In genomic region chr8:106978755-106979251, GRCm38 (mm10) we compare ENCODE assay signal across 9 mouse cellular contexts. TPM values are rescaled to one million over a fixed set of nuclear protein-coding genes. Genes with fewer than 3 reads are reported as not detected.
DNase-seq lines count a peak whose midpoint lies in the region; ATAC-seq and TF ChIP-seq lines count a peak whose summit lies in the region.
"Had no signal": no experiment of that assay in that cellular context is flagged by ENCODE, and none has a peak within 500 bp of the region (broad histone marks: within the 10 kb centered on the region; RNA-seq: fewer than 3 reads in every experiment).

No protein-coding gene starts in this region.

- no peak overlapping the region for H3K27ac ChIP-seq in limb, embryonic 14.5 days (replicated peaks; ENCODE audit: low read depth, low read length)
- H3K27ac ChIP-seq in limb, embryonic 10.5 days, result no peak overlapping the region
- H3K27ac ChIP-seq in hindbrain, embryonic 15.5 days (replicated peaks), result no peak overlapping the region
- H3K27ac ChIP-seq: kidney, postnatal 0 days had no signal

- no peaks in the 10 kb centered on the region for H3K9me3 ChIP-seq in limb, embryonic 14.5 days (ENCODE audit: control insufficient read depth, low read length)
- H3K9me3 ChIP-seq in limb, embryonic 10.5 days (replicated peaks), result no peaks in the 10 kb centered on the region
- H3K9me3 ChIP-seq in hindbrain, embryonic 15.5 days, result no peaks in the 10 kb centered on the region

- peak; percentile 28 for DNase-seq in cerebellum, adult 9-10 months
- no peak for DNase-seq in cerebellum, adult 8-10 months
- peak; percentile 59 for DNase-seq in limb, embryonic 14.5 days (ENCODE audit: low spot score)
- no peak for DNase-seq in limb, embryonic 10.5 days (ENCODE audit: low spot score)
- no peak for DNase-seq in heart, adult 18-20 months

- no peak overlapping the region for H3K9ac ChIP-seq in limb, embryonic 14.5 days (ENCODE audit: low read depth, low read length, severe bottlenecking)
- no peak overlapping the region for H3K9ac ChIP-seq in hindbrain, embryonic 15.5 days

- H3K4me2 ChIP-seq in limb, embryonic 14.5 days (replicated peaks; ENCODE audit: low read depth, low read length, severe bottlenecking), result no peak overlapping the region
- H3K4me2 ChIP-seq in hindbrain, embryonic 15.5 days, result no peak overlapping the region
- H3K4me2 ChIP-seq in myocyte (ENCODE audit: low read depth), result peak overlapping the region; percentile 9

- no peak overlapping the region for H3K4me3 ChIP-seq in limb, embryonic 14.5 days (replicated peaks; ENCODE audit: low read length)
- H3K4me3 ChIP-seq in limb, embryonic 10.5 days, result no peak overlapping the region
- no peak overlapping the region for H3K4me3 ChIP-seq in hindbrain, embryonic 15.5 days
- H3K4me3 ChIP-seq in myocyte, result no peak overlapping the region

- no peak for TF ChIP-seq POLR2A in limb, embryonic 14.5 days (IDR thresholded peaks at IDR 0.05; ENCODE audit: borderline replicate concordance, extremely low read depth, insufficient read depth, insufficient read length)
- no peak for TF ChIP-seq POLR2A in myocyte (IDR thresholded peaks at IDR 0.05; ENCODE audit: insufficient read length, low read depth)

- peaks cover 35% of the 10 kb centered on the region for H3K79me2 ChIP-seq in myocyte (ENCODE audit: control insufficient read depth, insufficient read depth)

- H3ac ChIP-seq in myocyte (ENCODE audit: control insufficient read depth, insufficient read length), result no peak overlapping the region

- peaks cover 9% of the 10 kb centered on the region; the same call in 1 of the 2 replicates for H3K4me1 ChIP-seq in limb, embryonic 14.5 days (ENCODE audit: control insufficient read depth, insufficient read depth, low read length)
- H3K4me1 ChIP-seq in limb, embryonic 10.5 days, result no peaks in the 10 kb centered on the region
- peaks cover 7% of the 10 kb centered on the region; the same call in 1 of the 2 replicates for H3K4me1 ChIP-seq in hindbrain, embryonic 15.5 days (replicated peaks)

- no peaks in the 10 kb centered on the region for H3K27me3 ChIP-seq in limb, embryonic 14.5 days (ENCODE audit: control insufficient read depth, insufficient read depth, low read length)
- no peaks in the 10 kb centered on the region for H3K27me3 ChIP-seq in limb, embryonic 10.5 days (ENCODE audit: low read depth, poor library complexity, severe bottlenecking)
- no peaks in the 10 kb centered on the region for H3K27me3 ChIP-seq in hindbrain, embryonic 15.5 days
- no peaks in the 10 kb centered on the region for H3K27me3 ChIP-seq in myocyte (ENCODE audit: control insufficient read depth, insufficient read depth, insufficient read length)

- no peak for ATAC-seq in limb, embryonic 14.5 days (ENCODE audit: low FRiP score, low read depth)
- ATAC-seq in hindbrain, embryonic 15.5 days (ENCODE audit: low FRiP score, low read depth), result peak; percentile 84
- ATAC-seq in megakaryocyte, adult 5-6 weeks (ENCODE audit: poor library complexity, severe bottlenecking), result no peak

- WGBS in limb, embryonic 14.5 days, result 56% methylated on average over 2 of the region's 2 CpGs
- WGBS in limb, embryonic 10.5 days, result 77% methylated on average over 2 of the region's 2 CpGs
- 37% methylated on average over 2 of the region's 2 CpGs for WGBS in hindbrain, embryonic 15.5 days

- peaks cover 15% of the 10 kb centered on the region; the same call in 1 of the 2 replicates for H3K36me3 ChIP-seq in limb, embryonic 14.5 days (ENCODE audit: control insufficient read depth, insufficient read depth, low read length)
- H3K36me3 ChIP-seq in limb, embryonic 10.5 days, result peaks cover 21% of the 10 kb centered on the region
- no peaks in the 10 kb centered on the region for H3K36me3 ChIP-seq in hindbrain, embryonic 15.5 days
- peaks cover 7% of the 10 kb centered on the region for H3K36me3 ChIP-seq in myocyte (ENCODE audit: control insufficient read depth, insufficient read depth)

TF ChIP-seq in myocyte, 11 proteins besides CTCF, POLR2A, EP300 and RAD21:
- TF ChIP-seq MYOG (IDR thresholded peaks at IDR 0.05; ENCODE audit: control insufficient read depth in 1 of 3, insufficient read depth in 1 of 3, insufficient read length in 2 of 3, low read depth in 2 of 3) (no peak), USF1 (IDR thresholded peaks at IDR 0.05; ENCODE audit: low read depth) (no peak), E2F4 (IDR thresholded peaks at IDR 0.05; ENCODE audit: insufficient read depth) (no peak), TCF3 (IDR thresholded peaks at IDR 0.05; ENCODE audit: insufficient read length, low read depth) (no peak), POLR2AphosphoS2 (IDR thresholded peaks at IDR 0.05; ENCODE audit: insufficient read length, low read depth) (no peak), MYOD1 (IDR thresholded peaks at IDR 0.05; ENCODE audit: control insufficient read depth in 1 of 3, insufficient read length in 2 of 3, low read depth in 2 of 3) (no peak), TCF12 (IDR thresholded peaks at IDR 0.05; ENCODE audit: insufficient read depth, poor library complexity, severe bottlenecking) (no peak), CEBPB (IDR thresholded peaks at IDR 0.05; ENCODE audit: insufficient read depth, poor library complexity, severe bottlenecking) (no peak), REST (IDR thresholded peaks at IDR 0.05; ENCODE audit: insufficient read depth, insufficient read length) (no peak), SRF (IDR thresholded peaks at IDR 0.05; ENCODE audit: control insufficient read depth, insufficient read length, low read depth) (no peak)

RNA-seq across cellular contexts. Expression of gene Sntb2, which starts 43.3 kb away (rescaled TPM):
- 13.9 and 15.4 TPM in 2 replicates for polyA plus RNA-seq in limb, embryonic 14.5 days (2012; rRNA removed)
- 20.4 and 20.7 TPM in 2 replicates for polyA plus RNA-seq in limb, embryonic 14.5 days (2014; fragmentation: Nextera tagmentation; extraction: Ambion mirVana)
- polyA plus RNA-seq in limb, embryonic 10.5 days (2016; fragmentation: Nextera tagmentation; extraction: Ambion mirVana), result 15.8 and 15.9 TPM in 2 replicates
- polyA plus RNA-seq in hindbrain, embryonic 15.5 days (2015; fragmentation: Nextera tagmentation; extraction: Ambion mirVana), result 6.5 and 6.7 TPM in 2 replicates
- polyA plus RNA-seq in myocyte (2012; fragmentation: generic; extraction: Trizol), result 5.6 TPM
- total RNA-seq in megakaryocyte, adult 5-6 weeks (2015), result 7.7 and 8.5 TPM in 2 replicates
- 12.0 and 13.3 TPM in 2 replicates for total RNA-seq in megakaryocyte, adult 5-6 weeks (2017)
- 1 to 10 TPM; 9.6 to 9.7 TPM for total RNA-seq in heart, adult 18-20 months (2021)

RNA-seq across cellular contexts. Expression of gene Vps4a, which starts 52.2 kb away (rescaled TPM):
- 40.2 and 50.8 TPM in 2 replicates for polyA plus RNA-seq in limb, embryonic 14.5 days (2012; rRNA removed)
- 75.8 and 82.3 TPM in 2 replicates for polyA plus RNA-seq in limb, embryonic 14.5 days (2014; fragmentation: Nextera tagmentation; extraction: Ambion mirVana)
- 56.4 and 67.5 TPM in 2 replicates for polyA plus RNA-seq in limb, embryonic 10.5 days (2016; fragmentation: Nextera tagmentation; extraction: Ambion mirVana)
- polyA plus RNA-seq in hindbrain, embryonic 15.5 days (2015; fragmentation: Nextera tagmentation; extraction: Ambion mirVana), result 143 and 147 TPM in 2 replicates
- 35.4 TPM for polyA plus RNA-seq in myocyte (2012; fragmentation: generic; extraction: Trizol)
- total RNA-seq in megakaryocyte, adult 5-6 weeks (2015), result 33.9 and 36.9 TPM in 2 replicates
- total RNA-seq in megakaryocyte, adult 5-6 weeks (2017), result 41.4 and 42.8 TPM in 2 replicates
- total RNA-seq in heart, adult 18-20 months (2021), result 10 to 100 TPM; 58.7 to 60.0 TPM

Comparison
In these comparisons a context has a peak if more than half of its experiments do, and no peak if none do; other contexts are left out.
1. DNase-seq: peak in cerebellum, adult 9-10 months (single experiment) and limb, embryonic 14.5 days (single experiment); none in cerebellum, adult 8-10 months (single experiment), limb, embryonic 10.5 days (single experiment) and heart, adult 18-20 months (0 of 2).